Mouse (Mus musculus): ENCODE measurements around the gene Thoc3. TPM values are rescaled to one million over a fixed set of nuclear protein-coding genes. Genes with fewer than 3 reads are reported as not detected.
"Not testable (repeated sequence)": the region's sequence is repeated elsewhere in the genome, so short reads cannot be mapped to it uniquely, and the experiment has no call there.

Gene Thoc3
- 24.5 and 24.7 TPM in 2 replicates for polyA plus RNA-seq (2012; rRNA removed)

GRCm38 (mm10) chr13:54468098-54469011 lies at the start of gene Thoc3:
Gene Thoc3 (minus strand): TSS chr13:54468849.
- Histone ChIP-seq H3K4me3 (ENCODE audit: insufficient read depth, low read length) (peak within 1 kb of the TSS; percentile 82), H3K4me1 (ENCODE audit: control insufficient read depth, insufficient read depth, low read length) (peaks cover 5% of the 10 kb centered on the region), H3K27ac (ENCODE audit: insufficient read depth, low read length) (no peak within 1 kb of the TSS)
- TF ChIP-seq CTCF (IDR thresholded peaks at IDR 0.05; ENCODE audit: extremely low read depth, insufficient read depth, low read length) (no peak), POLR2A (IDR thresholded peaks at IDR 0.05; ENCODE audit: extremely low read depth, insufficient read depth, low read length) (peak; percentile 46; the same call in 1 of the 2 replicates)

DNA sequence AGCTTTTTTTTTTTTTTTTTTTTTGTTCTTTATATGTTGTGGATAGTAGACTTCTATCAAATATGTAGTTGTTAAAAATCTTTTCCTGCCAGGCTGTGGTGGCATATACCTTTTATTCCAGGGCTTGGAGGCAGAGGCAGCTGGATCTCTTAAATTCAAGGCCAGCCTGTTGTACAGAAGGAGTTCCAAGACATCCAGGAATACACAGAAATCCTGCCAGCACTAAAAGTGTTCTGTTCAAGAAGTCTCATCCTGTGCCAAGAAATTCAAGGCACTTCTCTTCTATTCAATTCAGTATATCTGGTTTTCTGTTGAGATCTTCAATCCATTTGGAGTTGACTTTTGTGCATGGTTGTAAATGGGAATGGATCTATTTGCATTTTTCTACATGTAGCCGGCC lies 37.3 kb upstream of the Thoc3 start:
- no peak overlapping the region for H3K4me3 ChIP-seq (ENCODE audit: insufficient read depth, low read length)
- H3K27ac ChIP-seq (ENCODE audit: insufficient read depth, low read length): no peak overlapping the region
- TF ChIP-seq CTCF (IDR thresholded peaks at IDR 0.05; ENCODE audit: extremely low read depth, insufficient read depth, low read length) (no peak), POLR2A (IDR thresholded peaks at IDR 0.05; ENCODE audit: extremely low read depth, insufficient read depth, low read length) (no peak)
- H3K4me1 ChIP-seq (ENCODE audit: control insufficient read depth, insufficient read depth, low read length): no peaks in the 10 kb centered on the region

DNA sequence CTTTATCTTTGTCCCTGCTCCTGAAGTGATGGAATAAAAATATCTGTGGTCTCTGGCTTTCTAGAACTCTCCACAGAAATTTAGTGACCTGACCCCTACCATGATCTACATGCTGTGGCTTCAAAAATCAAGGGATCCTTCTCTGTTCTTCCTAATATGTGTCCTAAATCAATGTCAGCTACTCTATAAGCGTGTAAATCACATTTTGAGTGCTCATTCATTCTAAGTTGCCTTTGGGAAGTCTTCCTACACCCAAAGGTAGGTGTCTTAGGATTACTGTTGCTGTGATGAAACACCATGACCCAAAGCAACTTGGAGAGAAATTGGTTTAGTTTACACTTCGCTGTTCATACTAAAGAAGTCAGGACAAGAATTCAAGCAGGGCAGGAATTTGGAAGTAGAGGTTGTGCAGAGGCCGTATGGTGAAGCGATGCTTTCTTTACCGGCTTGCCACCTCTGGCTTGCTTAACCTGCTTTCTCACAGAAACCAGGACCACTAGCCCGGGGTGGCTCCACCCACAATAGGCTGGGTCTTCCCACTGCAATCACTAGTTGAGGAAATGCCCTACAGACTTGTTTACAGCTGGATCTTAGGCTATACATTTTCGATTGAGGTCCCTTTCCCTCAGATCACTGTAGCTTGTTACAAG lies 36.1 kb upstream of the Thoc3 start:
- H3K4me1 ChIP-seq (ENCODE audit: control insufficient read depth, insufficient read depth, low read length): no peaks in the 10 kb centered on the region
- H3K27ac ChIP-seq (ENCODE audit: insufficient read depth, low read length): no peak overlapping the region
- TF ChIP-seq CTCF (IDR thresholded peaks at IDR 0.05; ENCODE audit: extremely low read depth, insufficient read depth, low read length) (no peak), POLR2A (IDR thresholded peaks at IDR 0.05; ENCODE audit: extremely low read depth, insufficient read depth, low read length) (no peak)
- peak overlapping the region; percentile 77 for H3K4me3 ChIP-seq (ENCODE audit: insufficient read depth, low read length)

DNA sequence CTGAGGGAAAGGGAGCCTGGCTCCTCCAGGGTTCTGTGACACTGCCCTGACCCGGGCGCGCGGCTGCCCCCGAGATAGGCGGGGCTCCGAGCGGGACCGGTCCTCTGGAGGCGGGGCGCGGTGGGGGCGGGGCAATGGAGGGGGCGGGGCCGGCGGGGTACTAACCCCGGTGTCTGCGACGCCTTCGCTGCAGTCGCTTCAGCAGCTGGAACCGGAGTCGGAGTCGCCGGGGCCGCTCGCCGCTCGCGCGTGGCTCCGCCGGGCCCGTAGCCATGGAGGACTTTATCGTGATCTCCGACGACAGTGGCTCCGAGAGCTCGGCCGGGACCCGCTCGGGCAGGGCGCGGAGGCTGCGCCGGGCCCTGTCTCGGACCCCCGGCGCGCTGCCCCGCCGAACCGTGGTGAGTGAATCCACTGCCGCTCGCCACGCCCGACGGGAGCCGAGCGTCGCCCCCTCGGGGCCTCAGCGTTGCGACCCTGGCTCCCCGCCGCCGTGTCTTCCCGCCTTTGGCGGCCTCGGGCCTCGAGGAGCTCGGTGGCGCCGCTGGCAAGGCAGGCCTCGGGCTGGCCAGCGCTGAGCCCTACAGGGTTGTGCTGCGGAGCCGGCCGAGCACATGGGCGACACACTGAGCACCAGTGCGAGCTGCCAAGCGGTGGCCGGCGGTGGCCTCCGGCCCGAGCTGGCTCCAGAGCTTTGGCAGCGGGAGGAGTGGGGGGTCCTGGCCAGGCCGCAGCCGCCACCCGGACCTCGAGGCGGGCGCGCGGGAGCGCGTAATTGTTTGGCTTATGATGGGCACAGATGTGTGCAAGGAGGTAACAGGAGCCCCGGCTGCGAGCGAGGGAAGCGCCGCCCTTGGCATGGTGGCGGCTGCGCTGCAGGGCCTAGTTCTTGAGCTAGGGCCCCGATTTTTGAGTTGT lies 35.2 kb upstream of the Thoc3 start, which contains the start of gene Simc1:
Gene Simc1, plus strand, starts transcription at position 176 of the 918 bp plus-strand sequence.
- TF ChIP-seq POLR2A (IDR thresholded peaks at IDR 0.05; ENCODE audit: extremely low read depth, insufficient read depth, low read length) (peak; percentile 61), CTCF (IDR thresholded peaks at IDR 0.05; ENCODE audit: extremely low read depth, insufficient read depth, low read length) (no peak)
- peak within 1 kb of the TSS; percentile 77 for H3K4me3 ChIP-seq (ENCODE audit: insufficient read depth, low read length)
- H3K27ac ChIP-seq (ENCODE audit: insufficient read depth, low read length): peak within 1 kb of the TSS; percentile 58; the same call in 1 of the 2 replicates
- no peaks in the 10 kb centered on the region for H3K4me1 ChIP-seq (ENCODE audit: control insufficient read depth, insufficient read depth, low read length)

GRCm38 (mm10) chr13:54503278-54503603 lies 34.6 kb upstream of the Thoc3 start:
- Histone ChIP-seq H3K27ac (ENCODE audit: insufficient read depth, low read length) (no peak overlapping the region), H3K4me3 (ENCODE audit: insufficient read depth, low read length) (peak overlapping the region; percentile 77)

GRCm38 (mm10) chr13:54501957-54502690 lies 33.5 kb upstream of the Thoc3 start:
- TF ChIP-seq CTCF (IDR thresholded peaks at IDR 0.05; ENCODE audit: extremely low read depth, insufficient read depth, low read length): no peak
- TF ChIP-seq POLR2A (IDR thresholded peaks at IDR 0.05; ENCODE audit: extremely low read depth, insufficient read depth, low read length): no peak
- Histone ChIP-seq H3K4me1 (ENCODE audit: control insufficient read depth, insufficient read depth, low read length) (no peaks in the 10 kb centered on the region), H3K4me3 (ENCODE audit: insufficient read depth, low read length) (no peak overlapping the region), H3K27ac (ENCODE audit: insufficient read depth, low read length) (no peak overlapping the region)

More at GRCm38 (mm10) chr13:54503278-54503603, 34.6 kb upstream of the Thoc3 start:
- TF ChIP-seq POLR2A (IDR thresholded peaks at IDR 0.05; ENCODE audit: extremely low read depth, insufficient read depth, low read length) (no peak), CTCF (IDR thresholded peaks at IDR 0.05; ENCODE audit: extremely low read depth, insufficient read depth, low read length) (no peak)
- H3K4me1 ChIP-seq (ENCODE audit: control insufficient read depth, insufficient read depth, low read length): no peaks in the 10 kb centered on the region

GRCm38 (mm10) chr13:54501352-54501751 lies 32.7 kb upstream of the Thoc3 start:
- TF ChIP-seq POLR2A (IDR thresholded peaks at IDR 0.05; ENCODE audit: extremely low read depth, insufficient read depth, low read length) (no peak), CTCF (IDR thresholded peaks at IDR 0.05; ENCODE audit: extremely low read depth, insufficient read depth, low read length) (no peak)
- Histone ChIP-seq H3K27ac (ENCODE audit: insufficient read depth, low read length) (no peak overlapping the region), H3K4me3 (ENCODE audit: insufficient read depth, low read length) (no peak overlapping the region), H3K4me1 (ENCODE audit: control insufficient read depth, insufficient read depth, low read length) (no peaks in the 10 kb centered on the region)

GRCm38 (mm10) chr13:54499551-54499950 lies 30.9 kb upstream of the Thoc3 start:
- not testable (repeated sequence) for H3K27ac ChIP-seq (ENCODE audit: insufficient read depth, low read length); H3K4me1 ChIP-seq (ENCODE audit: control insufficient read depth, insufficient read depth, low read length)

More at GRCm38 (mm10) chr13:54499551-54499950, 30.9 kb upstream of the Thoc3 start:
- not testable (repeated sequence) for H3K4me3 ChIP-seq (ENCODE audit: insufficient read depth, low read length)
